Mouse (Mus musculus): ENCODE data around the gene Actn2.
A peak's percentile ranks its signal among the peaks of the same experiment; 100 is the strongest.

Actn2 gene

GRCm38 (mm10) chr13:12311930-12312492 lies 28.5 kb downstream of the Actn2 start:
- no peak for DNase-seq

GRCm38 (mm10) chr13:12311371-12311770 lies 29.2 kb downstream of the Actn2 start:
- DNase-seq = no peak

DNA sequence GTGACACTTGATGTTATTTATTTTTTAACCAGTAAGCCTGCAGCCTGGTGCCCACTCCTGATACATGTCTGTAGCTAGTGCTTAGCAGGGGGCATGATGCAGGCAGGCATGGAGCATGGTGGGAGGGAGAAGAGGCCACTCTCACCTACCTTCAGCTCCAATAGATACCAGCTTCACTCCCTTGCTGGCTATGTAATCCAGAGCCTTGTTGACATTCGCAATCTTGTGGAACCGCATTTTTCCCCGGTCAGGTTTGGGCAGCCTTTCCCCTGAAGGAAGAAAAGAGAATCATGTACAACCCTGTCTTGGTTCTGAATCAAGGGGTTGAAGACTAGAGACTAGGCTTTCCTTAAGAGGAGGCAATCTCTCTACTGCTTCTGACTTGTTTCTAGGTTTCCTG lies 31.1 kb downstream of the Actn2 start:
- DNase-seq = no peak

- peak; percentile 36 for DNase-seq
Observed at GRCm38 (mm10) chr13:12308878-12309277, 31.7 kb downstream of the Actn2 start.

- DNase-seq = peak; percentile 26
Observed at GRCm38 (mm10) chr13:12308473-12308872, 32.1 kb downstream of the Actn2 start.

GRCm38 (mm10) chr13:12307286-12307685 lies 33.3 kb downstream of the Actn2 start:
- DNase-seq = no peak

DNA sequence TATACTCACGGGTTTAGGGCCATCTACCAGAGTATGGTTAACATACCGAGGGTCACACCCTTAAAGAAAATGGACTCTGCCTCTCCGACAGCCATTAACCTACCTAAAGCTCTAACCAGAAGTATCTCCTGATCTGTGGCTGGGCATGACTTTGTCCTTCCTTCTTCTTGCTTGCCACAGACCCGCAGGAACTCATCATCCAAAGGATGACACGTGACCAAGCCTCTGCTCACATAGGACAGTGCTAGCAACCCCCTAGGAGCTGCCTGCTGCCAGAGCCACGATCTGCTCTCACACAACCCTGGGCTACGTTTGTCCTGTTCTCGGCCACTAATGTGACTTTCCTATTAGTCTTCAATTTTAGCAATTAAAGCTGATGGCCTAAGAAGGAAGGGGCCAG lies 35.0 kb downstream of the Actn2 start:
- no peak for DNase-seq

- DNase-seq = no peak
Observed at GRCm38 (mm10) chr13:12304991-12305390, 35.6 kb downstream of the Actn2 start.

GRCm38 (mm10) chr13:12297777-12298176 lies 42.8 kb downstream of the Actn2 start:
- DNase-seq = no peak

DNA sequence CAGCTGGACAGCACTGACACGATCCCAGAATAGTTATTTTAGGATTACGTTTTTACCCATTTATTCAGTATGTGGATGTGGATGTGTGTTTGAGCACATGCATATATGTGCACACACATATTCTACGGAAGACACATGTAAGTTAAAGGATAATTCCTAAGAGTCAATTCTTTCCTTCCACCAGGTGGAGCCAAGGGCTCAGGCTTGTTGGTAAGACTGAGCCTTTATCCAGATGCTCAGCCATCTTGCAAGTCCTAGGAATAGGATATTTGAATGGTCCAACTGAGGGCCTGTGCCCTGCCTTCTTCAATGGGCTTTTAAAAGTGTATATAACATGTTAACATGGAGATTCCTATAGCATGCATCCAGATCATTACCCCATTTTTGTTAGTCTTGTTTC lies 43.9 kb downstream of the Actn2 start:
- DNase-seq = peak; percentile 37

GRCm38 (mm10) chr13:12293810-12294209 lies 46.8 kb downstream of the Actn2 start:
- DNase-seq = no peak

DNA sequence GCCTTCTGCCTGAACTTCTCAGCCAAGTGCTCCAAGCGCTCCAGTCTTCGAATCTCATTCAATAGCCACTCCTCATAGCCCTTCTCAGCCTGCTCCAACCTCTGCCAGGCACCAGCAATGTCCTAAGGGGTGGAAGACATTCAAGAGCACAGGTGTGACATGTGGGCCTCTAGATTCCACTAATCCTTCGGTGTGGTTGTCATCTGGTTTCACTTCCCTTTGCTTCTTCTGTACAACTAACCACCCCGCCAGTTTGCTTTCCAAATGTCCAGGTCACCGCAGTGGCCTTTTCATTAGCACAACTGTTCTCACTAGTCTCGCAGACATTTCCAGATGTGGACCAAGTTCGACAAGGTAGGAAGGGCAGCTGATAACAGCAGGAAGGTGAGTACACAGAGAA lies 49.9 kb downstream of the Actn2 start:
- no peak for DNase-seq

DNA sequence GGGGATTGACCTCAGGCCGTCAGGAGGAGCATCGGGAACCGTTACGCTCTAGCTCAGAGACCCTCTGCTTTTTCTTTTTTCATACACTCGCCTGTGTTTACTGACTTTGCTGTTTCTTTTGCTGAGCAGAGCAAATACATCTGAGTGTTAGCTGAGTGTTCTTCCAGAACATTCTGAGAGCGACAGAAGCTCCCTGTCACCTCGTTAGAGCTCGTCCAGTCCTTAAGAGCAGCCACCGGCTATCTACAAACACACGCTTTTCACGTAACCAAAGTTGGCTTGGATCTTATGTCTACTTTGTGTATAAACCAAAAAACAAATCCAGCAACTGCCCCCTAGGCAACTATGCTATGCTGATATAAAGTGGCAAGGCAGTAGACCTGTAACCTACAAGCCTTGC lies 56.0 kb downstream of the Actn2 start:
- DNase-seq = no peak

GRCm38 (mm10) chr13:12283826-12284225 lies 56.7 kb downstream of the Actn2 start:
- no peak for DNase-seq

GRCm38 (mm10) chr13:12274721-12275120 lies 65.8 kb downstream of the Actn2 start:
- no peak for DNase-seq

- no peak for DNase-seq
Observed at GRCm38 (mm10) chr13:12274220-12274619, 66.3 kb downstream of the Actn2 start.

- DNase-seq = no peak
Observed at GRCm38 (mm10) chr13:12272953-12273352, 67.6 kb downstream of the Actn2 start.

DNA sequence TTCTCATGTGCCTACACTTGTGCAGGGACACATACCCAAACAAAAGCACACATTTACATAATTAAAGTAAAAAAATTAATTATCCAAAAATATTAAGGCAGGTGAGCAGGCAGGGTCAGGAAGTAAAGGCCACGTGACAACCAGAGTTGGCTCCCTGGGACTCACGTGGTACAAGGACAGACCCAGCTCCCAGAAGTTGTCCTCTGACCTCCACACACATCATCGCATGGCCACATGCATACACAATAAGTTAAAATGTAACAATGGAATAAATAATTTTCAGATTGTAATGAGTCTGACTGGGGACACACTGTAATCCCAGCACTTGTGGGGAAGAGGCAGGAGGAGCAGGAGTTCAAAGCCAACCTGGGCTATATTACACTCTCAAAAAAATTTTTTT lies 72.6 kb downstream of the Actn2 start:
- no peak for DNase-seq

- no peak for DNase-seq
Observed at GRCm38 (mm10) chr13:12267097-12267496, 73.5 kb downstream of the Actn2 start.

DNA sequence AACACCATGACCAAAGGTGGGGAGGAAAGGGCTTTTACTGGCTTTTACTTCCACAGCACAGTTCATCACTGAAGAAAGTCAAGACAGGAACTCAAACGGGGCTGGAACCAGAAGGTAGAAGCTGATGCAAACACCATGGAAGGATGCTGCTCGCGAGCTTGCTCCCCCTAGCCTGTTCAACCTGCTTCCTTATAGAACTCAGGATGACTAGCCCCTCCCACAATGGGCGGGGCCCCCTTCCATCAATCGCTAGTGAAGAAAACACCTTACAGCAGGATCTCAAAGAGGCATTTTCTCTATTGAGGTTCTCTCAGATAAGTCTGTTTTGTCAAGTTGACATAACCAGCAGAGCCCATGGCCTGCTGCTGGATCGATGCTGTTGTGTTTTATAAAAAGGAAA lies 76.6 kb downstream of the Actn2 start:
- no peak for DNase-seq

- DNase-seq = no peak
Observed at GRCm38 (mm10) chr13:12261505-12261904, 79.1 kb downstream of the Actn2 start.

- peak; percentile 98 for DNase-seq
Observed at GRCm38 (mm10) chr13:12257391-12258380, 82.9 kb downstream of the Actn2 start, which contains the start of gene Mtr. TSS of gene Mtr (minus strand) at chr13:12258113.

DNA sequence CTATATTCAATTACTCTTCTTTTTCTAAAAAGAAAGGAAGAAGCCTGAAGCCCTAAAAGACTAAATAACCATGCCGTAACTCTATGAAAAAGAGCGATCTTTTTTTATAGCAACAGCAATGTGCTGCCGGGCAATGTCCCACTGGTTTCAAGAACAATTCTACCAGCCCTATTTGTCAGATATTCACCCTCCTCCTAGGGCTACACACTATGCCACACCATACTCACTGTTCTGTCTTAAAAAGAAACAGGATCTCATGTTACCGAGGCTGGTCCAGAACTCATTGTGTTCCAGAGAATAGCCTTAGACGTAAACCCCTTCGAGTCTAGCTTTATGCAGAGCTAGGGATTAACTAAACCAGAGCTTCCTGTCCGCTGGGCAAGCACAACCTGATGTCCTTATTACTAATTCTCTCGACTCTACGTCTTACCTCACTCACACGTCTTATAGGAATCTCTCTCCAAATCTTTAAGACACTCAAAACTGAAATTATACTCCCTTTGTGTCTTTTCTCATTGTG lies 83.6 kb downstream of the Actn2 start:
- no peak for DNase-seq

Data from layer of hippocampus, adult 9-11 months (tissue).